Mouse (Mus musculus): Measurements from ENCODE around the gene Nradd. TPM values are rescaled to one million over a fixed set of nuclear protein-coding genes. Genes with fewer than 3 reads are reported as not detected.
A peak's percentile ranks its signal among the peaks of the same experiment; 100 is the strongest.

The Nradd gene
- polyA plus RNA-seq, 1 experiment = 1.7 TPM

DNA sequence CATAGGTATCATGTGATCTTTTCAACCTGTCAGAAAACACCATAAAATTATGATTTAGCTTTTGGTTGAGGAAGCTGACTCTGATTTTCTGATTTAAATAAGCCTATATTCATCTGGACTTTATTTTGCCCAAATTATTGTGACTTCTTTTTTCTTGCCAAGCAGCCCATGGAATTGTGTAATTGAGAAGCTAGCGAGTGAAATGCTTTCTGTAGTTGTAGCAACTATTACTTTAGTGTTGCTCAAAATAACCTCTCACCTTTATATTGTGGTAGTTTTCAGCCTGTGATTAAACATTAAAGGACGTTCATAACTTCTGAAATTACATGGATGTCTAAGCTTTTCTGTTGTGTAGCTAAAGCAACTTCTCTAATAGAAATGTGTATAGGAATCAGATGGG lies 42.1 kb downstream of the Nradd start:
- no peaks in the 10 kb centered on the region for H3K4me1 ChIP-seq (ENCODE audit: control insufficient read depth, insufficient read depth, insufficient read length, low read length)
- H3K4me3 ChIP-seq (ENCODE audit: insufficient read depth, low read depth, low read length) = no peak overlapping the region
- H3K27ac ChIP-seq (replicated peaks; ENCODE audit: low read depth, low read length) = peak overlapping the region; percentile 68

Other genes starting within 250 kb of the Nradd start
- 5.9 and 7.8 TPM in 2 replicates for gene Ptpn23, start 216.2 kb downstream of the Nradd start, polyA plus RNA-seq (2012; ENCODE audit: insufficient read depth, insufficient read length, missing spikeins)
- gene Ngp, start 204.7 kb downstream of the Nradd start, polyA plus RNA-seq (2012; ENCODE audit: insufficient read depth, insufficient read length, missing spikeins) = not detected in 2 replicates
- gene Klhl18, start 147.8 kb downstream of the Nradd start, polyA plus RNA-seq (2012; ENCODE audit: insufficient read depth, insufficient read length, missing spikeins) = 5.5 and 6.3 TPM in 2 replicates
- 0.40 and 0.54 TPM in 2 replicates for gene Kif9, start 147.5 kb downstream of the Nradd start, polyA plus RNA-seq (2012; ENCODE audit: insufficient read depth, insufficient read length, missing spikeins)
- gene Setd2, start 91.9 kb downstream of the Nradd start, polyA plus RNA-seq (2012; ENCODE audit: insufficient read depth, insufficient read length, missing spikeins) = 16.3 and 31.6 TPM in 2 replicates
- gene Nbeal2, start 29.7 kb upstream of the Nradd start, polyA plus RNA-seq (2012; ENCODE audit: insufficient read depth, insufficient read length, missing spikeins) = 2.2 and 4.8 TPM in 2 replicates
- 44.7 and 46.2 TPM in 2 replicates for gene Ccdc12, start 32.1 kb upstream of the Nradd start, polyA plus RNA-seq (2012; ENCODE audit: insufficient read depth, insufficient read length, missing spikeins)
- gene Myl3, start 117.4 kb upstream of the Nradd start, polyA plus RNA-seq (2012; ENCODE audit: insufficient read depth, insufficient read length, missing spikeins) = 17.2 and 23.5 TPM in 2 replicates
- 23.3 and 25.4 TPM in 2 replicates for gene Pth1r, start 122.7 kb upstream of the Nradd start, polyA plus RNA-seq (2012; ENCODE audit: insufficient read depth, insufficient read length, missing spikeins)
- gene Prss42, start 173.7 kb upstream of the Nradd start, polyA plus RNA-seq (2012; ENCODE audit: insufficient read depth, insufficient read length, missing spikeins) = not detected in 2 replicates
- gene Prss44, start 189.5 kb upstream of the Nradd start, polyA plus RNA-seq (2012; ENCODE audit: insufficient read depth, insufficient read length, missing spikeins) = not detected in 2 replicates
- not detected in 2 replicates for gene Prss43, start 202.2 kb upstream of the Nradd start, polyA plus RNA-seq (2012; ENCODE audit: insufficient read depth, insufficient read length, missing spikeins)
- gene Prss45, start 210.1 kb upstream of the Nradd start, polyA plus RNA-seq (2012; ENCODE audit: insufficient read depth, insufficient read length, missing spikeins) = not detected in 2 replicates
- not detected in 2 replicates for gene Prss46, start 220.1 kb upstream of the Nradd start, polyA plus RNA-seq (2012; ENCODE audit: insufficient read depth, insufficient read length, missing spikeins)
- not detected in 2 replicates for gene Prss50, start 233.5 kb upstream of the Nradd start, polyA plus RNA-seq (2012; ENCODE audit: insufficient read depth, insufficient read length, missing spikeins)